Mouse (Mus musculus): ENCODE results near the gene Galnt18.

DNA sequence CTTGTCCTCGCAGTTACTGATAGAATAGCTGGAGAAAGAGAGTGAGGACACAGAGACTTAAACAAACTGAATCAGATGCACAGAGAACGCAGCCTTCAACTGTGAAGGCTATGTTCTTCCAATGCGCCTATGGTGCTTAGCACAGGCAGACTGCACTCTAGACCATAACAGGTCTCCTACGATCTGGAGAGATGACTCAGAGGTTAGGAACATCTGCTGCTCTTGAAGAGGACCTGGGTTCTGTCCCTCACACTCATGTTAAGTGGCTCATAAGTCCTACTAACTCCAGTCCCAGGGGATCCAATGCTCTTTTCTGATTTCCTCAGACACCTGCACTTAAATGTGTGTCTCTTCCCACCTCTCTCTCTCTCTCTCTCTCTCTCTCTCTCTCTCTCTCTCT is 24.9 kb upstream of the Galnt18 start:
- TF ChIP-seq CTCF (IDR thresholded peaks at IDR 0.05; ENCODE audit: low read depth): no peak
- no peak for TF ChIP-seq EP300 (IDR thresholded peaks at IDR 0.05; ENCODE audit: low read depth)

Data from liver, embryonic 14.5 days (tissue).